Mouse (Mus musculus) forebrain, embryonic 10.5 days (tissue): Measurements from ENCODE around the gene Swt1. TPM values are rescaled to one million over a fixed set of nuclear protein-coding genes. Genes with fewer than 3 reads are reported as not detected.

Experiments used
- DNase-seq: peaks from one replicate; pipeline ENCODE4 v3.0.0-alpha.2; 2017; ENCODE audit warnings: low spot score; ENCODE audit errors: extremely low spot score
- H3K27ac ChIP-seq: fragments of 300-500 bp; sonication (generic); 2 replicates; pipeline ENCODE4 v1.5.1; 2016; ENCODE audit warnings: mild to moderate bottlenecking
- H3K27me3 ChIP-seq: fragments of 300-500 bp; sonication (generic); 2 replicates; pipeline ENCODE4 v1.6.1; 2016; ENCODE audit warnings: mild to moderate bottlenecking; ENCODE audit not compliant: poor library complexity, severe bottlenecking
- H3K36me3 ChIP-seq: fragments of 300-500 bp; sonication (generic); replicated peaks from 2 replicates; pipeline ENCODE4 v1.6.1; 2016; ENCODE audit warnings: mild to moderate bottlenecking, moderate library complexity
- H3K4me1 ChIP-seq: fragments of 300-500 bp; sonication (generic); 2 replicates; pipeline ENCODE4 v1.6.1; 2016
- H3K4me3 ChIP-seq: fragments of 300-500 bp; sonication (generic); 2 replicates; pipeline ENCODE4 v1.5.1; 2016; ENCODE audit warnings: mild to moderate bottlenecking, moderate library complexity
- H3K9me3 ChIP-seq: fragments of 300-500 bp; sonication (generic); 2 replicates; pipeline ENCODE4 v1.6.1; 2016; ENCODE audit warnings: mild to moderate bottlenecking, moderate library complexity
- WGBS: fragments of 180-500 bp; shearing (Covaris S2); methylation state at CpG from one replicate; pipeline ENCODE4 v1.1.7; 2016; 5-methylcytosine and 5-hydroxymethylcytosine counted together
- microRNA-seq: library from miRNA; unstranded; fragments of <30 nt; microRNA quantifications from one replicate; pipeline ENCODE4, GENCODE M21; 2017
- polyA plus RNA-seq: library from polyadenylated mRNA; unstranded; fragments of >200 nt; fragmentation: Nextera tagmentation; extraction: Ambion mirVana; gene quantifications from 2 replicates; pipeline ENCODE4 v1.2.1, GENCODE M21; 2016

Gene Swt1
- polyA plus RNA-seq, 1 experiment from 2014 or later, result 18.0 TPM

DNA sequence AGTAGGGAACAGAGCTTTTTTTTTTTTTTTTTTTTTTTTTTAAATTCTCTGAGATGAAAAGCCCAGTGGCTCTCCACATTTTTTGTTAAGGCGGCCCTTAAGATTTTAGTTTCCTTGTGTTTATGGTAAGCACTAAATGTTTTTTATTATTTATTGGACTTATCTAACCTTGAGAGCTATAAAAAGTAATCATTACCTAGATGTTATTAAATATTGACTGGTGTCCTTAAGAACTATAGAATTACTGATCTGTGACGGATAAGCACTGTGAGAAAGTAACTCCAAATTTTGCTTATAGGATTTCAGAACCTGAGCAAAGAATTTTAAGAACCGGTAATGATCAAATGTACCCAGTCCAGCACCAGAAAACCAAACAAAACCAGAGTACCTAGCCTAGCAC, 95.4 kb downstream of the Swt1 start:
- Histone ChIP-seq H3K4me3 (no peak overlapping the region), H3K36me3 (no peaks in the 10 kb centered on the region), H3K9me3 (no peaks in the 10 kb centered on the region), H3K4me1 (no peaks in the 10 kb centered on the region), H3K27me3 (no peaks in the 10 kb centered on the region), H3K27ac (no peak overlapping the region)
- WGBS, result 91% methylated on average over 3 of the region's 3 CpGs
- no peak for DNase-seq

GRCm38 (mm10) chr1:151329601-151330000, 98.7 kb downstream of the Swt1 start:
- no peak overlapping the region for H3K27ac ChIP-seq
- no peak overlapping the region for H3K4me3 ChIP-seq
- no peak for DNase-seq
- WGBS, result 89% methylated on average over 7 of the region's 7 CpGs
- H3K9me3 ChIP-seq, result no peaks in the 10 kb centered on the region
- H3K36me3 ChIP-seq, result no peaks in the 10 kb centered on the region
- no peaks in the 10 kb centered on the region for H3K4me1 ChIP-seq
- no peaks in the 10 kb centered on the region for H3K27me3 ChIP-seq

GRCm38 (mm10) chr1:151328341-151329097, 99.7 kb downstream of the Swt1 start:
- 92% methylated on average over 14 of the region's 14 CpGs for WGBS
- no peak overlapping the region for H3K4me3 ChIP-seq
- H3K36me3 ChIP-seq, result no peaks in the 10 kb centered on the region
- no peaks in the 10 kb centered on the region for H3K9me3 ChIP-seq
- no peak overlapping the region for H3K27ac ChIP-seq
- DNase-seq, result no peak
- H3K27me3 ChIP-seq, result no peaks in the 10 kb centered on the region
- H3K4me1 ChIP-seq, result no peaks in the 10 kb centered on the region

GRCm38 (mm10) chr1:151325328-151325727, 102.9 kb downstream of the Swt1 start:
- no peaks in the 10 kb centered on the region for H3K36me3 ChIP-seq
- no peak for DNase-seq
- 100% methylated on average over 1 of the region's 1 CpGs for WGBS

DNA sequence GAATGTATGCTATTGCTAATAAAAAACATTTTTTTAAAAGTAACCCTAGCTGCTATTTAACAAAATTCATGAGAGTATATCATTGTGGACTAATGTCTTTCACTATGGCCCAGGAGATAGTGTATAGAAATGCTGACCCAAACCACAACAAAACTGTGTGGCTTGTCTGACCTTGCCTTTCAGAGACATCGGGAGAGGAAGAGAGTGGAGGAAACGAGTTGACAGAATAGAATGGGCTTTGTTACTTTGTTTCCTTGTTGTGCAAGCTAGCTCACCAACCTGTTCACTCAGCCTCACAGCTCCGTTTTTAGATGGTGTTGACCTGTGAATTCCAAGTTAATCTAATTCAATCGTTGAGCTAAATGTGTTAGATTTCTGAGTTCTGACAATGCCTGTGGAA, 107.8 kb downstream of the Swt1 start:
- WGBS, result 74% methylated on average over 4 of the region's 4 CpGs
- Histone ChIP-seq H3K4me3 (no peak overlapping the region), H3K36me3 (no peaks in the 10 kb centered on the region), H3K9me3 (no peaks in the 10 kb centered on the region), H3K4me1 (no peaks in the 10 kb centered on the region; the same call in 1 of the 2 replicates), H3K27me3 (no peaks in the 10 kb centered on the region), H3K27ac (no peak overlapping the region)
- DNase-seq, result no peak

More at GRCm38 (mm10) chr1:151325328-151325727, 102.9 kb downstream of the Swt1 start:
- no peaks in the 10 kb centered on the region for H3K4me1 ChIP-seq
- H3K27ac ChIP-seq, result no peak overlapping the region
- H3K27me3 ChIP-seq, result no peaks in the 10 kb centered on the region
- no peaks in the 10 kb centered on the region for H3K9me3 ChIP-seq
- no peak overlapping the region for H3K4me3 ChIP-seq

DNA sequence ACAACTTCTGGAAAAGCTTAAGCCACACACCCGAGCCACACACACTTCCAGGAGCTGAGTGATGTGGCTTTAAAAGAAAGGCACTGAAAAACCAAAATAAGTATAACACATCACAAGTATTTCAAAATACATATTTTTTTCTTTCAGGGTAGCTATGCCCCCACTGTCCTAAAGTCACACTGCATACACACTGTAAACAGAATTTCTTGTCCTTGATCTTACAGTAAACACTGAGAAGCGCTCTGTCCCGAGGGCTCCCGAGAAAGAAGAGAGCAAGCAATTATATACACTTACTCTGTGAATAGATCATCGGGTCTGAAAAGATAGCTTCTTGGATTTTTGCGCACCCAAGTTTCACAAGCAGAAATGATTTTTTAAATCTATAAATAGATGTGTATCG, 109.0 kb downstream of the Swt1 start:
- no peaks in the 10 kb centered on the region; the same call in 1 of the 2 replicates for H3K27me3 ChIP-seq
- H3K27ac ChIP-seq, result no peak overlapping the region
- H3K36me3 ChIP-seq, result no peaks in the 10 kb centered on the region
- no peaks in the 10 kb centered on the region for H3K9me3 ChIP-seq
- no peaks in the 10 kb centered on the region; the same call in 1 of the 2 replicates for H3K4me1 ChIP-seq
- 94% methylated on average over 7 of the region's 7 CpGs for WGBS
- no peak for DNase-seq
- no peak overlapping the region for H3K4me3 ChIP-seq

Small RNA genes within 50 kb of the gene (microRNA-seq; reads per million reads assigned to microRNA genes)
- 2.4 reads per million for gene Mir7682

Other genes with a start within 250 kb of the Swt1 start
- 0.27 and 0.41 TPM in 2 replicates for gene Gm47985, start 245.9 kb downstream of the Swt1 start, polyA plus RNA-seq
- gene Gm8947, start 236.1 kb downstream of the Swt1 start, polyA plus RNA-seq, result 0.14 and 0.42 TPM in 2 replicates
- gene Gm47995, start 230.0 kb downstream of the Swt1 start, polyA plus RNA-seq, result not detected in 2 replicates
- gene 3110040M04Rik, start 224.3 kb downstream of the Swt1 start, polyA plus RNA-seq, result not detected in 2 replicates
- gene Gm47996, start 218.3 kb downstream of the Swt1 start, polyA plus RNA-seq, result not detected in 2 replicates
- gene Ivns1abp, start 84.0 kb downstream of the Swt1 start, polyA plus RNA-seq, result 442 and 458 TPM in 2 replicates
- 46.7 and 47.3 TPM in 2 replicates for gene Trmt1l, start 87 bp upstream of the Swt1 start, polyA plus RNA-seq
- 115 and 118 TPM in 2 replicates for gene Rnf2, start 72.5 kb upstream of the Swt1 start, polyA plus RNA-seq
- 0.46 and 0.59 TPM in 2 replicates for gene Fam129a, start 142.7 kb upstream of the Swt1 start, polyA plus RNA-seq